Comparison of ENCODE assay signal across 9 mouse cellular contexts in the genomic region with DNA sequence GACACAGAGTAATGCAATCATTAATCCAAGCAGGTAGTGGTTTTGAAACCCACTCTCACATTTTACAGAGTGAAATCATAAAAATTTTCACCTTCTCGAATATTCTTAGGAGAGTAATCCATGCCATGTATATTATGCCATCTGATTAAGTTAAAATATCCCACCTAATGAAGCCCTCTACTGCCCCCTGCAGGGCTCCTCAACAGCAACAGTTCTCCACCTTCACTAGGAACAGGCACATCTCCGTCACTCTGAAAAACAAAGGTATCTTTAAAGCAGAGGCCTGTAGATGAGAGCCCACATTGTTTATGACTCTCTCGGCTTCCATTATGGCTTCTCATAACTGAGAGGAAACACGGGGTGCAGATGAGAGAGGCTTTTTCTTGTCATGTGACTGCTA.
A peak's percentile ranks its signal among the peaks of the same experiment; 100 is the strongest.
DNase-seq lines count a peak whose midpoint lies in the region; ATAC-seq and TF ChIP-seq lines count a peak whose summit lies in the region.
"Had no signal": no experiment of that assay in that cellular context is flagged by ENCODE, and none has a peak within 500 bp of the region (broad histone marks: within the 10 kb centered on the region; RNA-seq: fewer than 3 reads in every experiment).

No protein-coding gene starts in this region.

- no peak for ATAC-seq in hindbrain, postnatal 0 days
- ATAC-seq in liver, embryonic 13.5 days (ENCODE audit: low read depth), result no peak

- no peaks in the 10 kb centered on the region for H3K36me3 ChIP-seq in hindbrain, postnatal 0 days (ENCODE audit: insufficient read depth, low read length)
- no peaks in the 10 kb centered on the region for H3K36me3 ChIP-seq in liver, embryonic 13.5 days
- H3K36me3 ChIP-seq: neural tube, embryonic 12.5 days had no signal

- H3K4me1 ChIP-seq in hindbrain, postnatal 0 days (ENCODE audit: insufficient read depth, low read length), result no peaks in the 10 kb centered on the region
- no peaks in the 10 kb centered on the region for H3K4me1 ChIP-seq in liver, embryonic 13.5 days (replicated peaks)
- H3K4me1 ChIP-seq: neural tube, embryonic 12.5 days had no signal

- H3K4me3 ChIP-seq in hindbrain, postnatal 0 days (ENCODE audit: low read length), result no peak overlapping the region
- H3K4me3 ChIP-seq in liver, embryonic 13.5 days (replicated peaks), result no peak overlapping the region
- H3K4me3 ChIP-seq: neural tube, embryonic 12.5 days had no signal

- WGBS in hindbrain, postnatal 0 days, result 58% methylated on average over 4 of the region's 4 CpGs
- WGBS in liver, embryonic 13.5 days (ENCODE audit: insufficient replicate concordance), result 44% methylated on average over 4 of the region's 4 CpGs

- no peak overlapping the region for H3K27ac ChIP-seq in hindbrain, postnatal 0 days
- no peak overlapping the region for H3K27ac ChIP-seq in liver, embryonic 13.5 days
- H3K27ac ChIP-seq: neural tube, embryonic 12.5 days had no signal

- no peaks in the 10 kb centered on the region for H3K27me3 ChIP-seq in hindbrain, postnatal 0 days (ENCODE audit: insufficient read depth, low read length)
- no peaks in the 10 kb centered on the region for H3K27me3 ChIP-seq in liver, embryonic 13.5 days
- H3K27me3 ChIP-seq: neural tube, embryonic 12.5 days had no signal

- DNase-seq in cerebellum, adult 11 months, result peak; percentile 1
- no peak for DNase-seq in cerebellum, adult 11-12 months
- DNase-seq in spleen, adult 18-20 months, result peak; percentile 6 to 55
- DNase-seq in spleen, adult 12 weeks (ENCODE audit: low spot score), result no peak
- DNase-seq in cerebellum, postnatal 36 days, result peak; percentile 54 to 56
- DNase-seq in hindbrain, postnatal 0 days (ENCODE audit: low spot score), result peak; percentile 36
- DNase-seq in liver, embryonic 13.5 days, result peak; percentile 0
- DNase-seq in retina, postnatal 7 days (ENCODE audit: low read depth, low spot score), result peak; percentile 3

- TF ChIP-seq CTCF in hindbrain, postnatal 0 days (IDR thresholded peaks at IDR 0.05; ENCODE audit: low read depth), result peak; percentile 57

- no peak overlapping the region for H3K4me2 ChIP-seq in hindbrain, postnatal 0 days (ENCODE audit: low read depth, low read length)
- no peak overlapping the region for H3K4me2 ChIP-seq in liver, embryonic 13.5 days
- H3K4me2 ChIP-seq: neural tube, embryonic 12.5 days had no signal

- no peak overlapping the region for H3K9ac ChIP-seq in hindbrain, postnatal 0 days (replicated peaks; ENCODE audit: low read length)
- no peak overlapping the region for H3K9ac ChIP-seq in liver, embryonic 13.5 days
- H3K9ac ChIP-seq: neural tube, embryonic 12.5 days had no signal

- H3K9me3 ChIP-seq in hindbrain, postnatal 0 days (ENCODE audit: low read length), result no peaks in the 10 kb centered on the region
- no peaks in the 10 kb centered on the region for H3K9me3 ChIP-seq in liver, embryonic 13.5 days (replicated peaks)
- H3K9me3 ChIP-seq: neural tube, embryonic 12.5 days had no signal

Comparison
In these comparisons a context has a peak if more than half of its experiments do, and no peak if none do; other contexts are left out.
1. DNase-seq: peak in cerebellum, adult 11 months (single experiment), spleen, adult 18-20 months (2 of 2), cerebellum, postnatal 36 days (2 of 2), hindbrain, postnatal 0 days (single experiment), liver, embryonic 13.5 days (single experiment) and retina, postnatal 7 days (single experiment); none in cerebellum, adult 11-12 months (single experiment) and spleen, adult 12 weeks (single experiment).